Mouse (Mus musculus) right cerebral cortex, postnatal 10 days (tissue): ENCODE measurements around the gene Pou3f1.

ENCODE experiments used
- DNase-seq, 2 experiments: peaks; one replicate each; pipeline ENCODE4 v3.0.0; 2021; ENCODE audit warnings: low spot score in 2 of 2

Gene Pou3f1

DNA sequence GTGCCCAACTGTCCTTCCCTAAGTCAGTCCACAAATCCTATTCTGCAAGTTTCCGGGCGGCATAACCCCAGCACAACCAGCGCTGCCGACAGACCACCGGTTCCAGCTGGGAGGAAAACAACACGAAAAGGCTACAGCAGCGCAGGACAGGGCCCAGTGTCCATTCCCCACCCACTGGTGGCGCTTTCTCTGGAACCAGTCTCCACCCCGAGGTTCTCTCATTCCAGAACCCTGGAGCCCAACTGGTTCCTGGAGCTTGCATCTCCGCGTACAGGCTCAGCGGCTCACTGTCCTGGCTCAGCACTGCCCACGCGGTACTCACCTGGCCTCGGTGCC, at the start of gene Pou3f1:
Pou3f1 (plus strand) TSS at position 290 of the 336 bp plus-strand sequence.
- DNase-seq, result peak in 1 of 2 experiments; percentile 33

DNA sequence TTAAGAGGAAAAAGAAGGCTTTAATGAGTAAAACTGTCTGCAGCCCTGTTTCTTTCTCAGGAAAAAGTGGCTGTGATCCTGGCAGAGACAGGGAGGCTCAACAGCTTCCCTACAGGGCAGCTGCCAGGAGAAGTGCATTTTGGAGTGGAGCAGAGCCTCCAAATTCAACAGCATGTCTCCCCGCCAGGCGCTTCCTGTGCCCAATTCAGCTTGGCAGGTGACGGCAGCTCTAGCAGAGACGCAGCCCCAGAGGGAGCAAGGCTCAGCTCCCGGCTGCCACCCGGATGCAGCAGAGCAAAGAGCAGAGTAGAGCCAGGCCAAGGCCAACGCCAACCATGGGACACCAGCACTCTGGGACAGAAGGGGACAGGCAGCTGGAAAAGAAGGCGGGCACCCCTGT, 49.4 kb upstream of the Pou3f1 start:
- peak; percentile 83 to 85 for DNase-seq

DNA sequence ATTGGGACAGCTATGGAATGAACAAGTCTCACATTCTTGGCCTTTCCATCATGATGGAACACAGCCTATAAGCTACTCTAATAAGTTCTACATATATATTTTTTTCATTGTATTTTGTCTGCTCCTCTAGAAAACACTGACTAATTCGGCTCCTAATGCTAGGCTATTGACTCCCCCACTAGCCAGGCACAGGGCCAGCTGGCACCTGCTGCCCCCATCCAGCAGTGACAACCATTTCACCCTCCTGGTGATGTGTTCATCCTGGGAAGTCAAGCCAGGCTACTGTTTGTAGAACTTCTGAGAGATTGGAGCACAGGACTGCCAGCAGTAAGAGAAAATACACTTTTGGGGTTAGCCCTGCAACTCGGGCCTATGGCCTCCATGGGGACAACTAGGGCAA, 46.5 kb upstream of the Pou3f1 start:
- no peak for DNase-seq

DNA sequence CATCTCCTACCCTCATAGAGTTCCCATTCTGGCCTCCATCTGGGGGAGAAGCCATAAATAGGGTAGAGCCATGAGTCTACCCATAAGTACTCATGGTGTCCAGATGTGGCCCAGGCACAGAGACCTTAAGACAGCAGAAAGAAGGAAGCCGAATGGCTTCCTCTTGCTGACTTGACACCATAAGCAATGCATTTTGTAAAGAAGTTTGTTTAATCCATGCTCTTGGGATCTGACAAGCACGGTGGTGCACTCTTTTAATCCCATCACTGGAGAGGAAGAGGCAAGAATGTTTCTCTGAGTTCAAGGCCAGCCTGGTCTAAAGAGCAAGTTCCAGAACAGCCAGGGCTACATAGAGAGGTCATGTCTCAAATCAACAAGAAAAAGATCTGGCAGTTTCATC, 45.9 kb upstream of the Pou3f1 start, which contains the start of gene 3100002H09Rik:
3100002H09Rik (minus strand) TSS at position 101 of the 400 bp plus-strand sequence.
- DNase-seq, result no peak

DNA sequence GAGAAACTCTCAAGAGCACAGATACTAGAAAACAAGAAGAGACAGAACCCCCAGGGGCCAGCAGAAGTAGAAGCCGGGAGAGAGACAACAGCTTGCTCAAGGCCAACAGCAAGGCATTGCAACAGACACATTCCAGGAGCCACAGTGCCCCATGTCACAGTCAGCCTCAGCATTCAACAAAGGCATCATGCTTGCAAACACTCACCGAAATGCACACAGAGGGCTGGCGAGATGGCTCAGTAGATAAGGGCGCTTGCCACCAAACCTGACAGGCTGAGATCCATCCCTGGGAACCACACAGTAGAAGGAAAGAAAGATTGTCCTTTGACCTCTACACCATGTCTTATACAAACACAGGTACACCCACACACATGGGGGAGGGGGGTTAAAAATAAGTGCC, 44.8 kb upstream of the Pou3f1 start:
- no peak for DNase-seq

DNA sequence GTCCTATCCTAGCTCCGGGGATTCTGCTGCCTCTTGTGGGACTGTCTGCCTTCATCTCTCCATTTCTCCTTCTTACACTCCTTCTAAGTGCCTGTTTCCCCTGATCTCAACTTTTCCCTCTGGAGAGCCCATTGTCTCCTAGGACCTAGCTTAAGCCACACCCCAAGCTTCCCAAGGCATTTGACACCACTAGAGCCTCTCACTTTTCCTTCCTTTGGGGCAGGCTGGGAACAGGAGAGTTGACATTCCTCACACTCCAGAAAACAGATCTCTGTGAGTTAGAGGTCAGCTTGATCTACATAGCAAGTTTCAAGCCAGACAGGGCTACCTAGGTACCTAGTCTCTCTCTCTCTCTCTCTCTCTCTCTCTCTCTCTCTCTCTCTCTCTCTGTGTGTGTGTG, 42.4 kb upstream of the Pou3f1 start:
- no peak for DNase-seq

DNA sequence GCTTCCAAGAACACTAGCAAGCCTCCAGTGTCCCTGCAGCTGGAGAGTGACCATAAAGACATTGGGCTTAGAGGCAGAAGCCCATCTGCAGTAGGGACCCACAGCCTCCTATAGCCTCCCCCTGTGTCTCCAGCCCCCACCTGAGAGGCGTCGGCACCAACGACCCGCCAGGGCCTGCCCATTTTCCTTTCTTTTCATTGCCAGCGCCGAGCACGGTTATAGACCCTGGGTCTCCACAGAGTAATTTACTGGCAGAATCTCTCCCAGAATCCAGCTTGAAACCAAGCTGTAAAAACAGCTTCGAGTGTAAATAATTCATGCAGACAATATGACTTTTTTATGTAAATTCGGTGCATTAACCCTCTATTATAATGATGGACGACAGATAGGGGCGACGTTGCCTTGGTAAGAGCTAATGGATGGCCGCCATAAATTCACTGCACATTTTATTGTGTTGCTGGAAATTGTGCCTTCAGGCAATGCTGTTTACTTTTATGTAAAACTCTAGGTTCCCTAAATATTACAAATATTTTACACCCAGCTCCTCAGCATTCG, 41.1 kb upstream of the Pou3f1 start:
- no peak for DNase-seq

DNA sequence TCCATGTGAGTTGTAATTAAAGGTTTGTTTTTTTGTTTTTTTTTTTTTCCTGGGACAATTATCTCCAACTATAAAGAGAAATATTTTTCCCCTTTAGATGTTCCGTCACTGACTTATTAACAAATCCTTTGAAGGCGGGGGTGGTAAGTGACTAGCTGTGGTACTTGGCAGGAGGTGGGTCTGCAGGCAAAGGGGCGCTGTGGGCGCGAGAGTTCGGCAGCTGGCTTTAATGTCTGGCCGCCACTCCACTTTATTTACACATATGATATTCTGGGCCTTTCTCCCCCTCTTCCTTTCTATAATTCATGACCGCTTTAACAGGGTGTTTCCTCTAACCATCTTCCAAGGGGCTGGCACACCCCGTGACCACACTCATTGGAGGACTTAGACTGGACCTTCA, 40.6 kb upstream of the Pou3f1 start:
- DNase-seq, result no peak

DNA sequence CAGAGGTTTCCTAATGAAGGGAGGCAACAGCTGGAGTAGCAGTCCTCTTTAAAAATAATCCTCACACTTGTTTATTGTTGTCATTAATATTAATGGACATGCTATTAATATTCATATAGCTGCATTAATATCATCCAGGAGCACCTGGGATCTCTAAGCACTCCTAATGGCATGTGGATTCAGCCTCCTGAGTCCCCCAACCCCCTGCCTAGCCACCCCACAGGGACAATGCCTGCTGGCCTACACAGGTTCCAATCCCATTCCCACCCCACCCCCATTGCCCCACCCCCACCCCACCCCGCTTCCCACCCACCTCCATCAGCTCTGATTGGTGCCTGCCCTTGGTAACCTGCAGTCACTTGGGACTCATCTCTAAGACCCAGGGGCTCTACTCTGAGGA, 40.0 kb upstream of the Pou3f1 start:
- DNase-seq, result no peak

DNA sequence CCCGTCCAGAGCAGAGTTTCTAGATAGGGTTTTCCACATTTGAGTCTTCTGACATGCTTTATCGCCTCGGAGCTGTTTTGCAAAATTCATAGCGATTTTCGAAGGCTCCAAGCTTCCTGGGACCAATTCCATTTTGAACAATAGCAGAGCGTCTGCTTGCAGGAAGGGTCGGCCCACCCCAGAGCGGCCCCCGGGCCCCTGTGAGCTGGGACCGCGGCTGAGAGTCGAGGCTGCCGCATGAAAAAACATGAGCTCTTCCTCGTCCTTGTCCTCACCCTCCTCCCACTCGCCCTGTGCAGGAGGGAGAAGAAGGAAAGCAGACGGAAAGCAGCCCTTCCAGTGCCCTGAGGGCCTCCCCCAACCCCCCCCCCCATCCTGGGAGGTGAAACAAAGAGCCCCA, 38.0 kb upstream of the Pou3f1 start:
- no peak for DNase-seq

DNA sequence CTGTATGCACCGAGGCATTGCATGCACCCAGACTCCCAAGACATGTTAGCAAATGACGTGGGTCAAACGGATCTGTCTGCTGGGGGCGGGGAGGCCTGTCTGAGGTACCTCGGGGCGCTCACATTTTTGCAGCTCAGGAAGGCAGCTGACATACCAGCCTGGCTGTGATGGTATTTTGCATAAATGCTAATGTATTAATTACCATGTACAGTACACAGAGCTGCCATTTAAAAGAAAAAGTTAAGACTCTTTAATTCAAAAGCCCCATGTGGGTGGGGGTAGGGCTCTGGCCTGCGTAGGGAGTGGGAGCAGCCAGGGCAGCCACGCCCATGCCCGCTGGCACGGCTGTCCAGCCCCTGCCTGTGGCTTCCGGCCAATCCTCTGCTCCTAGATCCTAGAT, 35.2 kb upstream of the Pou3f1 start:
- no peak for DNase-seq

DNA sequence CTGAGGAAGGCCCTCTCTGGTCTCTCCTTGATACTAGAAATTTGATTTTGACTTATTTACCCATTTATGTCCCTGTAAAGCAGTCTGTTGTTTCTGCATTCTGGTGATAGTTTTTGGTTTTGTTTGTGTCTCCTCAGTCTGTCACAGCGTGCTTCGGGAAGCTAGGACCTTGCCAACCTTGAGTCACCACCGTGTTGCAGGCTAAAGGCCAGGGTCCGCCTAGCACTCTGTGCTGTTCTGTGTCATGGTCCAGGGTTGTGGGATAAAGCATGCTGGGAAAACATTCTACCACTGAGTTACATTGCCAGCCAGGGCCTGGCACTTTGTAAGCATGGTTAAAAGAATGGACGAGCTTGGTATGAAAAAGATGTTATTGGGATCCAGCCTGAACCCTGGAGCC, 34.0 kb upstream of the Pou3f1 start:
- DNase-seq, result no peak

DNA sequence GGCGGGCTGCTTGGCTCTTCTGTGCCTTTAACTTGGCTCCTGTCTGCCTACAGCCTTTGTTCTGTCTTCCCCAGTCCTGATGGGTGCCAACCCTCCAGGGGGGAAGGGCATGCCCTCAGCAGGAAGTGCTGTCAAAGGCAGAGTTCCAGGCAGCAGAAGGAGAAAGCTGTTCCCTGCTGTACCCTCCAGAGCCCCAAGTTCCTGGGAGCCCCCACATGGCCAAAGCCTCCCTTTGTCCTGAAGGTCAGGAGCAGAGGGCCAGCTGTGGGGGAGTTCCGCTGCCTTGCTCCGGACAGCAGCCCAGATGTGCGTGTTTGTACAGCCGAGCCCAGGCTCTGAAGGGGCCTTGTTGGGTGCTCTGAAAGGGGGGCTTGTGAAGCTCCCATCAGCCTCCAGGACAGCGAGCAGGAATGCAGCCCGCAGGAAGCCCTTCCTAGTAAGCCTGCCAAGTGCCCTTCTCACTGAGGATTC, 32.5 kb upstream of the Pou3f1 start:
- peak; percentile 71 to 77 for DNase-seq

DNA sequence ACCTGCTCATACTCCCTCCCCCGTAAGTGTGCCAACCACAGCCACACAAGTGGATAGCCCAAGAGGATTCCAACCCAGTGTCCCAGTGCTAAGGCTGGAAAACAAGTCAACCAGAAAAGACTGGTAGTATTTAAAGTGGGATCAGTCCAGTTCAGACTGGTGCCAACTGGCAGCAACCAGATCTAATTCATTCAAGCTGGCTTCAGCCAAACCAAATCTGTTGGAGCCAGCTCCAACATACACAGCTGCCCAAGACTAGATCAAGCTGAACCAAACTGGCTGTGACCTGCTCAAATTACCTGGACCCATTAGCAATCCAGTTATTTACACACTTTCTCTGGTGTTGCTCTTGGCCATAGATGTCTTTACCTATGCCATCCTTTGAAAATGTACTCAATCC, 29.8 kb upstream of the Pou3f1 start:
- DNase-seq, result no peak

DNA sequence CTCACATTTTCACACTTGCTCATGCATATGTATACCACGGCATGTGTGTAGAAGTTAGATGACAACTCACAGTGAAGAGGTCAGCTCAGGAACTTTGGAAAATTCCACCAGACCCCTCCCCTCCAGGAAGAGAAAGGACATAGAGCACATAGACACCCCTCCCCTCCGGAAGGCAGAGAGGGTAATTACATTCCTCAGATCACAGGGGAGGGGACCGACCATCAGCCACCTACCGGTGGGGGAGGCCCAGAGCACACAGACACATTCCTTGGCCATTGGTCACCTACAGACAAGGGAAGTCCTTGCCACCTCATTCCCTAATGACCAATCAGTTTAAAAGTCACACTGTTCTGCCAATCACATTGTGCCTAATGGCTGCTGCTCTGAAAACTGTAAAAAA, 25.2 kb upstream of the Pou3f1 start:
- no peak for DNase-seq

DNA sequence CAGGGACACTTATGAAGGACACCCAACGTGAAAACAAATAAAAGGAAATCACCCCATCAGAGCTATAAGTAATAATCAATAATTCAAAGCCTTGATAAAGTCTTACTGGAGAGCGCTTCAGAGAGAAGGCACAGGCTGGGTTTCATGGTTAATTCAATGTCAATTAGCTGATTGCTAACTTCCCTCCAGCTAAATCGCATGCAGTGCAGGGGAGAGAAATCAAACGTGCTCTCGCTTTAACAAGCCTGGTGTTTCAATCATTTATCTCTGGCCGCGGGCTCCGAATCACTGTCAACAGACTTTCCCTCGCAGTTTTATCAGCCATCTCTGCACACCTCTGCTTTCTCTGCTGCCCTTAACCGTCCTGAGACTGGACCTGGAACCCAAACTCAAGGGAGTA, 23.8 kb upstream of the Pou3f1 start:
- DNase-seq, result no peak

DNA sequence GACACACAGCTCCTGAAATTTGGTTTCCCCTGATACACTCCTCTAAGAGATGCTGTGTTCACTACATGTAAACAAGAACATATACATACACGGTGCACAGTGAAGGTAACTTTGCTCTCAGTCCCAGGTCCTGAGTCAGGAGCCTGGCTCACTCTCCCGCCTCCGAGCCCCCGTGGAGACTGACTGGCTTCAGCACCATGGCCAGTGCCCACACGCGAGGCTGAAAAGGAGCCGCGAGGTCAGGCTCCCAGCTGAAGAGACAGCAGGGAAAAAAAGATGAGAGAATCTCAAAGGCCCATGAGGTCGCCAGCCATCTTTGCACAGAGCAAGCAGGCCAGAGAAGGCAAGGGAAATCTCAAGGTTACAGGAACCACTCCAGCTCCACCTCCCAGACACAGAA, 23.3 kb upstream of the Pou3f1 start:
- no peak for DNase-seq

DNA sequence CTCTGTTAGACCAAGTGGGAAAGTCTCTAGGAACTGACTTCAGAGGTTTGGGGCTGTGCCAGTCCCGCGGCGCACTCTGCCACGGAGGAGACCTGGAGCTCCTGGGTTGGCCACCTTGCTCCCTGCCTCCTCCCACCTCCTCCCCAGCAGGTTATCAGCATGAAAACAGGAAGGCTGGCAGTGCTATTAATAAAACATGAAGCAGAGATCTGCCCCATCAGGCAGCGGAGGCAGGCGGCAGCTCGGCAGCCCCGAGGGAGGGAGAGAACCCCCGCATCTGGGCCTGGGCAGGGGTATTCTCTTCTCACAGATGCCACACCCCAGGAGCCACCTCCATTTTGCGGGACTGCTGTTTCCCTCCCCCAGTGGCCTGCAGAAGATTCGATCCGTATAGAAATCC, 16.9 kb upstream of the Pou3f1 start:
- DNase-seq, result no peak

DNA sequence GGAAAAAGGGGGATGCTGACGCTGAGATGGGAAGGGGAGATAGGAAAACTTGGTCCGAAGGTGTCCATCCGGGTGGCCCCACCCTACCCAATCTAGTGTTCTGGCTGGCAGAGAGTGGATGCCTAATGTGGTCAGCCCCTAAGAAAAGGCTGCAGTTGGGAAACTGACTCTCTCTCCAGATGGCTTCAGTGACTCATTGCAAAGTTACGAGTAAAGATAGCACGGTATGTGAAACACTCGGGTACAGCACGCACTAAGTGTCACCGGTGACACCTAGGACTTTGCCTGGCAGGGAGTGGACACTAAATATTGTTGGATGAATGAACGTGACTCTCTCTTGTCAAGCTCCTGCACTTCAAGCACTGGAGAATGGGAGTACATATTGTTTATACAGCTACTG, 12.7 kb upstream of the Pou3f1 start:
- no peak for DNase-seq

DNA sequence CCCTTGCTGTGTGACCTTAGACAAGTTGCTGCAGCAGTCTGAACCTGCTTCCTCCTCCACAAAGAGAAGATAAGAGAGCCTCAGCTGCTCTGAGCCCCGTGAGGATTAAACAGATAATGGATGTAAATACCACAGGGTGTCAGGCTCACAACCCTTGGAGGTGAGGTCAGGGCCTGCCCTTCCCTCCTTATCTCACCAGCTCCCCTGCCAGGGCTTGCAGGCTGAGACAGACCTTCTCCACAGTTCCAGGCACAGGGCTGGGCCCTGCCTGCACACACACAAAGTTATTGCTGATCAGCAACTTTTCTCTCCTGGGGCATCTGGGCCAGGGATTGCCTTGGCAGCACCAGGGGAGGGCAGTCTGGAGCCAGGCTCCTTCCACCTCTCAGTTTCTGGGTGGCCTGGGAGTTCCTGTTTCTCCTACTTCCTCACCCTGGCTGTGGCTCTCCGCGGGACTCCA, 11.6 kb upstream of the Pou3f1 start:
- DNase-seq, result no peak

DNA sequence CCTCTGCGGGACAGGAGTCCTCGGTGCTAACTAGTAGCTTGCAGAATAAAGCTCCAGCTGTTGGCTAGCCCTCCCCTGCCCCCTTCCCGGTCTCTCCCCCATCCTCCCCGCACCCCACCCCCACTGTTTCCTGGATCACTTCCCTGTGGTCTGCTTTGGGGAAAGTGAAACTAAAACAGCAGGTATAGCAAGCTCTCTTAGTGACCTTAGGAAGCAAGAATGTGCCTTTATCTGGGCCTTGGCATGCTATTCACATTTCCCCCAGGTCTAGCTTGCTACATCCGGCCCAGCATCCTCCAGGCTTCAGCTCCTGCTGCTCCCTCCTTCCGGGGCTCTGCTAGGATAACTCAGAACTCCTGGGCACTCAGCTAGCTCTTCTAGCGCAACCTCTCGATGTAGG, 10.0 kb upstream of the Pou3f1 start:
- DNase-seq, result no peak

DNA sequence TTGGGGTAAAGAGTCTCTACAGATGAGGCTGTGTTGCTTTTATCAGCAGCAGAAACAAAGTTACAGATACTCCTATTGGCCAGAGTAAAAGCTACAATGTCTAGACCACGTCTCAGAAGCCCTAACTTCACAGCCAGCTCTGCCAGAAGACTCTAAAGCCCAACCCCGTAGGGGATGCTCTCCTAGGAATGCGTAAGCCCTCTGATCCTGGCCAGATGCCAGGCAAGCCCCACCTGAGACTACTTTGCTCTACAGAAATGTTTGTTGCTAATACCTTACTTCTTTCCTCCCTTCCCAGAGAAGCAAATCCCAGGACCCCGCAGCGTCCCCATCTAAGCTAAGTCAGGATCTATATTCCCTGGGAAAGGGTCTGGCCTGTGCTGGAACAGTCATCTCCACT, 8.7 kb upstream of the Pou3f1 start:
- no peak for DNase-seq

DNA sequence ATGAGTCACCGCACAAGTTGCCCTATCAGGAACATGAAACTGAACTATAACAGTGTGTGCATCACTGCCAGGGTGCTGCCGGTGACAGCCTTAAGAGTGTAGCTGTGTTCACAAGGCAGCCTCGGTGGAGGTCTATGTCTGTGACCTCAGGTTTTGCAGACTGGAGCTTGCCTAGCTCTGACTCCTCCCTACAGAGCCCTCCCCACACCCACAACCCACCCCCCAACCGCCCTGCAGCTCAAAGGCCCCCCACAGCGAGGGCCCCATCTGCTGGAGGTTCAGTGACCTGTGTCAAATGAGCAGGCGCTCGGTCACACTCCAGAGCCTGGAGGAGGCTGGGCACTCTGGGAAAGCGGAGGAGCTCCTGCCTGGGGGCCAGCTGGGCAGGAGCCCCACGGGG, 3.7 kb upstream of the Pou3f1 start:
- DNase-seq, result no peak

DNA sequence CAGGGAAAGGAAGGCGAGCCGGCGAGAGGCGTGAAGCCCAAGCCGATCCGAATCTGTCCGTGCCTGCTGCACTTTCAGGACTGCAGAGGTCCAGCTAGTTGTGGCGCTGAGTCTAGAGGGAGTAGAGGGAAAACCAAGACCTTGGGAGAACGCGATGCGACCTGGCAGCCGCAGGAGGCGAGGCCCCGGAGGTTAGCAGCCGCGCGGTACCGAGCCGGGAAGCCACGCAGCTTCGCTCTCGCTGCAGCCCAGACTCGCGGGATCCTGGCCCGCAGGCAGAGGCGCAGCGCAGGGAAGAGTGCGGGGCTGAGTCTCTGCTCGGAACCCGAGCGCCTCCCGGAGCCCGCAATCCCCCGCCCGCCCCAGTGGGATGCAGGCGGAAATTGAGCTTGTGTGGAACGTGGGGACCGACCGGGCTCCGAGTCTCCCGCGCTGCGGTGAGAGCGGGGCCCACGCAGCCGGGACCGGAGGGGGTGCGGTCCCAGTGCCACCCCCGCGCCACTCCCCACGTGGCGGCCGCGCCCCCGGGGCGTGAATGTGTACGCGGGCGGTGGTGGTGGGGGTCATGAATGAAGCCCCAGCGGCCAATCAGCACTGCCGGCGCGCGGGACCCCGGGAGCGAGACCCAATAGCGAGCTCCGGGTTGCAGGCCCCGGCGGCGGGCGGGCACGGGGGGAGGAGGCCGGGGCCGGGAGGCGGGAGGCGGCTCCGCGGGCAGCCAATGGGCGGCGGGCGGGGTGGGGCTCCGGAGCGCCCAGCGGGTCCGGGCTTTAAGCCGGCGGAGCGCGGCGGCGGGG, 445 bp downstream of the Pou3f1 start:
- DNase-seq, result peak; percentile 96
